Mouse (Mus musculus): ENCODE results near the gene Ccdc142. TPM values are rescaled to one million over a fixed set of nuclear protein-coding genes. Genes with fewer than 3 reads are reported as not detected.

Ccdc142 gene
- polyA plus RNA-seq, 2 experiments = 3.0 to 5.2 TPM

DNA sequence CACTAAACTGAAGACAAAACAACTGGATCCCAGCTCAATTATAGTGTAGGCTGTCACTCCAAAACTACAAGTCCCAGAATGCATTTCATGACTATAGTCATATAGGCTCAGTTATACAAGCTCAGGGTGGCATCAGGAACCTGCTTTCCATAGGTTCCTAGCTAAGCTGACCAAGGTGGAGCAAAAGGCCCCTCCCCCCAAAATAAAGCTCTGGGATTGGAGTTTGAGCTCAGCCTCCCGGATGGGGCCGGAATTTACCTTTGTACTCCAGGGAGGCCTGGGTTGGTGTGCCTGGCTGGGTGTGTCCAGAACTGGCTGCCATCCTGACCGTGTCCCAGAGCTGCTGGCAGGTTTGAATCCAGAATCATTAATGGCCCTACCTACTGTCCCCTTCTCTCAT, 43.6 kb upstream of the Ccdc142 start, which contains the start of gene Dqx1:
Dqx1 (plus strand) TSS at position 55 of the 400 bp plus-strand sequence.
- Histone ChIP-seq H3K27me3 (ENCODE audit: control insufficient read depth, insufficient read depth, low read length) (peaks cover 15% of the 10 kb centered on the region), H3K27ac (replicated peaks; ENCODE audit: low read depth, low read length) (no peak within 1 kb of the TSS), H3K9me3 (ENCODE audit: control insufficient read depth, low read length) (no peaks in the 10 kb centered on the region), H3K4me3 (replicated peaks; ENCODE audit: low read length) (no peak within 1 kb of the TSS), H3K4me1 (ENCODE audit: control insufficient read depth, insufficient read depth, low read length) (peaks cover 15% of the 10 kb centered on the region), H3K36me3 (ENCODE audit: control insufficient read depth, insufficient read depth, low read length) (peaks cover 20% of the 10 kb centered on the region), H3K9ac (ENCODE audit: low read depth, low read length, severe bottlenecking) (no peak within 1 kb of the TSS), H3K4me2 (replicated peaks; ENCODE audit: low read depth, low read length, severe bottlenecking) (no peak within 1 kb of the TSS)
- DNase-seq (ENCODE audit: low spot score) (no peak), ATAC-seq (ENCODE audit: low FRiP score, low read depth) (no peak)
- no peak for TF ChIP-seq POLR2A (IDR thresholded peaks at IDR 0.05; ENCODE audit: borderline replicate concordance, extremely low read depth, insufficient read depth, insufficient read length)
- WGBS = 47% methylated on average over 3 of the region's 3 CpGs

DNA sequence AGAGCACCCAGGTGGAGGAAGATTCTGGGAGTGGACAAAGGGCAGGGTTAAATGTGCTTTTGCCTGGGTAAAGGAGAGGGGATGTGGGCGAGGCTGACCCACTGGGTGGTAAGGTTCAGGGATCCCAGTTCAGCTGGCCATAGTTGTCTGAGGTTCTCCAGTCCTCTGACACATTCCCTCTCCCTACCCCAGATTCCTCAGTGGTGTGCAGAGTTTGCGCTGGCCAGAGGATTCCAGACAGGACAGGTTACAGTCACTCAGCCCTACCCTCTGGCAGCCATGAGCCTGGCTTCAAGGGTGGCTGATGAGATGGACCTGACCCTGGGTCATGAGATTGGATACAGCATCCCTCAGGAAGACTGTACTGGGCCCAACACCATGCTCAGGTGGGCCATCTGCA, 42.7 kb upstream of the Ccdc142 start:
- peaks cover 24% of the 10 kb centered on the region for H3K27me3 ChIP-seq (ENCODE audit: control insufficient read depth, insufficient read depth, low read length)
- WGBS = 81% methylated on average over 2 of the region's 2 CpGs
- H3K9me3 ChIP-seq (ENCODE audit: control insufficient read depth, low read length) = no peaks in the 10 kb centered on the region
- H3K4me1 ChIP-seq (ENCODE audit: control insufficient read depth, insufficient read depth, low read length) = peaks cover 8% of the 10 kb centered on the region
- peaks cover 20% of the 10 kb centered on the region for H3K36me3 ChIP-seq (ENCODE audit: control insufficient read depth, insufficient read depth, low read length)
- no peak for TF ChIP-seq POLR2A (IDR thresholded peaks at IDR 0.05; ENCODE audit: borderline replicate concordance, extremely low read depth, insufficient read depth, insufficient read length)
- no peak overlapping the region for H3K4me2 ChIP-seq (replicated peaks; ENCODE audit: low read depth, low read length, severe bottlenecking)
- H3K9ac ChIP-seq (ENCODE audit: low read depth, low read length, severe bottlenecking) = no peak overlapping the region
- no peak overlapping the region for H3K27ac ChIP-seq (replicated peaks; ENCODE audit: low read depth, low read length)
- ATAC-seq (ENCODE audit: low FRiP score, low read depth) (no peak), DNase-seq (ENCODE audit: low spot score) (no peak)
- H3K4me3 ChIP-seq (replicated peaks; ENCODE audit: low read length) = no peak overlapping the region

DNA sequence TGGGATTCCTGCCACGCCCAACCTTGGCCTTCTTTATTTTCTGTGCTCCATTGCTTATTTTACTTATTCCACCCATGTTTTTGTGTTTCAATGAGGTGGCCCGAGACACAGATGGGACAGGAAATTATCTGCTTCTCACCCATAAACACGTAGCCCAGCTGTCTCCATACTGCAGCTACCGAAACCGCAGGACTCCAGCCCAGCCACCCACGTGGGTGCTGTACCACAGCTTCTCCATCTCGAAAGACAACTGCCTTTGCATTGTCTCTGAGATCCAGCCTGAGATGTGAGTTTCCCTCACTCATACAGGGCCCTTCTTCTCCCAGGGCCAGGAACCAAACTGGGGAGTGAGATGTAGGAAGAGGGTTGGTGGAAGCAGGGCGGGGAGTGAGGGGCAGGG, 35.4 kb upstream of the Ccdc142 start:
- no peaks in the 10 kb centered on the region for H3K36me3 ChIP-seq (ENCODE audit: control insufficient read depth, insufficient read depth, low read length)
- H3K4me2 ChIP-seq (replicated peaks; ENCODE audit: low read depth, low read length, severe bottlenecking) = no peak overlapping the region
- no peak for ATAC-seq (ENCODE audit: low FRiP score, low read depth)
- DNase-seq (ENCODE audit: low spot score) = no peak
- H3K27me3 ChIP-seq (ENCODE audit: control insufficient read depth, insufficient read depth, low read length) = peaks cover 95% of the 10 kb centered on the region
- no peak overlapping the region for H3K4me3 ChIP-seq (replicated peaks; ENCODE audit: low read length)
- TF ChIP-seq POLR2A (IDR thresholded peaks at IDR 0.05; ENCODE audit: borderline replicate concordance, extremely low read depth, insufficient read depth, insufficient read length) = no peak
- WGBS = 40% methylated on average over 8 of the region's 8 CpGs
- H3K9ac ChIP-seq (ENCODE audit: low read depth, low read length, severe bottlenecking) = no peak overlapping the region
- no peak overlapping the region for H3K27ac ChIP-seq (replicated peaks; ENCODE audit: low read depth, low read length)
- no peaks in the 10 kb centered on the region for H3K9me3 ChIP-seq (ENCODE audit: control insufficient read depth, low read length)
- no peaks in the 10 kb centered on the region for H3K4me1 ChIP-seq (ENCODE audit: control insufficient read depth, insufficient read depth, low read length)

DNA sequence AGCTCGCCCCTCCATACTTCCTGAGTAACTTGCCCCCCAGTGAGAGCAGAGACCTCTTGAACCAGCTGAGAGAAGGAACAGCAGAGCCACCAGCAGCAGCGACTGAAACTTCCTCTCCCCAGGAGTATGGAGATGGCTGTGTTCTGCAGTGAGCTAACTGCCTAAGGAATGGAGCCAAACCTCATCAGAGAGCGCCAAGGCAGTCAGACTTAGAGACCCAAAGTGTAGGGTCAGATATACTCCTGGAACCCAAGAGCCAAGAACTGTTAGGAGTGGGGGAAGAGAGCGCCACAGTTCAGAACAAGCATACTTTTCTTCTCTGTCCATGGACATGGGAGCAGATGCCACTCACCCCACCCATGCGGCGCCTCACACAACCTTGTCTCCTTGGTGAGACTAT, 35.0 kb upstream of the Ccdc142 start:
- no peak overlapping the region for H3K9ac ChIP-seq (ENCODE audit: low read depth, low read length, severe bottlenecking)
- H3K4me3 ChIP-seq (replicated peaks; ENCODE audit: low read length) = no peak overlapping the region
- peaks cover 98% of the 10 kb centered on the region for H3K27me3 ChIP-seq (ENCODE audit: control insufficient read depth, insufficient read depth, low read length)
- H3K4me2 ChIP-seq (replicated peaks; ENCODE audit: low read depth, low read length, severe bottlenecking) = no peak overlapping the region
- DNase-seq (ENCODE audit: low spot score) (no peak), ATAC-seq (ENCODE audit: low FRiP score, low read depth) (no peak)
- no peaks in the 10 kb centered on the region for H3K4me1 ChIP-seq (ENCODE audit: control insufficient read depth, insufficient read depth, low read length)
- no peak for TF ChIP-seq POLR2A (IDR thresholded peaks at IDR 0.05; ENCODE audit: borderline replicate concordance, extremely low read depth, insufficient read depth, insufficient read length)
- H3K9me3 ChIP-seq (ENCODE audit: control insufficient read depth, low read length) = no peaks in the 10 kb centered on the region
- H3K27ac ChIP-seq (replicated peaks; ENCODE audit: low read depth, low read length) = no peak overlapping the region
- no peaks in the 10 kb centered on the region for H3K36me3 ChIP-seq (ENCODE audit: control insufficient read depth, insufficient read depth, low read length)
- WGBS = 19% methylated on average over 6 of the region's 6 CpGs

DNA sequence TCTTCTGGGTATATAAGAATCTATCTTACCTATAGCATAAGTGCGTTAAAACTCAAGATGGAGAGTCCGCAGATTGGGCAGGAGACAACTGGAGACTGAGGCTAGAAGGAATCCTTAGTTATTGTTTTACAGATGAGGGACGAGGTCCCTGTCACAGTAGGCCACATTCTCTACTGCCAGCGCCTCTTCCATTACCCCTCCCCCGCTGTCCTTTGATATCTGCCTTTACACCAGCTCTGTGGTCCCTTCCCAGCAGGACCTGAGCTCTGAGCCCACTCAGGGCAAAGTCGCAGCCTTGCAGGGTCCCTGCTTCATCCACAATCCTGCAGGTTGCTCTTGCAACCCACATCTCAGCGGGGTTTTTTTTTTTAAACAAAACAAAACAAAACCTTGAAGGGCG, 33.2 kb upstream of the Ccdc142 start:
- Histone ChIP-seq H3K4me2 (replicated peaks; ENCODE audit: low read depth, low read length, severe bottlenecking) (no peak overlapping the region), H3K27me3 (ENCODE audit: control insufficient read depth, insufficient read depth, low read length) (peaks cover 95% of the 10 kb centered on the region), H3K9ac (ENCODE audit: low read depth, low read length, severe bottlenecking) (no peak overlapping the region), H3K36me3 (ENCODE audit: control insufficient read depth, insufficient read depth, low read length) (no peaks in the 10 kb centered on the region), H3K4me3 (replicated peaks; ENCODE audit: low read length) (no peak overlapping the region), H3K9me3 (ENCODE audit: control insufficient read depth, low read length) (no peaks in the 10 kb centered on the region), H3K4me1 (ENCODE audit: control insufficient read depth, insufficient read depth, low read length) (no peaks in the 10 kb centered on the region), H3K27ac (replicated peaks; ENCODE audit: low read depth, low read length) (no peak overlapping the region)
- DNase-seq (ENCODE audit: low spot score) (no peak), ATAC-seq (ENCODE audit: low FRiP score, low read depth) (no peak)
- 6% methylated on average over 8 of the region's 8 CpGs for WGBS
- TF ChIP-seq POLR2A (IDR thresholded peaks at IDR 0.05; ENCODE audit: borderline replicate concordance, extremely low read depth, insufficient read depth, insufficient read length) = no peak
